Mouse (Mus musculus): ENCODE data around the gene Dpp6.

Dpp6 gene

GRCm38 (mm10) chr5:27075131-27075591 lies 258.2 kb downstream of the Dpp6 start:
- DNase-seq = peak; percentile 71

- peak; percentile 14 for DNase-seq
These were observed 259.0 kb downstream of the Dpp6 start for GRCm38 (mm10) chr5:27076046-27076445.

GRCm38 (mm10) chr5:27077821-27078220 lies 260.8 kb downstream of the Dpp6 start:
- no peak for DNase-seq

GRCm38 (mm10) chr5:27081275-27081674 lies 264.3 kb downstream of the Dpp6 start:
- DNase-seq = no peak

- no peak for DNase-seq
These were observed 266.8 kb downstream of the Dpp6 start for GRCm38 (mm10) chr5:27083762-27084161.

GRCm38 (mm10) chr5:27108221-27108620 lies 291.2 kb downstream of the Dpp6 start:
- no peak for DNase-seq

- DNase-seq = peak; percentile 24
These were observed 305.5 kb downstream of the Dpp6 start for GRCm38 (mm10) chr5:27122479-27122878.

- no peak for DNase-seq
These were observed 305.9 kb downstream of the Dpp6 start for GRCm38 (mm10) chr5:27122944-27123343.

GRCm38 (mm10) chr5:27126034-27126433 lies 309.0 kb downstream of the Dpp6 start:
- no peak for DNase-seq

GRCm38 (mm10) chr5:27133196-27133595 lies 316.2 kb downstream of the Dpp6 start:
- no peak for DNase-seq

GRCm38 (mm10) chr5:27134436-27135005 lies 317.5 kb downstream of the Dpp6 start:
- no peak for DNase-seq

GRCm38 (mm10) chr5:27147397-27147945 lies 330.5 kb downstream of the Dpp6 start:
- DNase-seq = no peak

- DNase-seq = no peak
These were observed 334.0 kb downstream of the Dpp6 start for GRCm38 (mm10) chr5:27151017-27151416.

GRCm38 (mm10) chr5:27155671-27156070 lies 338.7 kb downstream of the Dpp6 start:
- no peak for DNase-seq

- DNase-seq = no peak
These were observed 339.4 kb downstream of the Dpp6 start for GRCm38 (mm10) chr5:27156366-27156765.

- DNase-seq = no peak
These were observed 344.2 kb downstream of the Dpp6 start for GRCm38 (mm10) chr5:27161122-27161645.

GRCm38 (mm10) chr5:27168550-27168949 lies 351.5 kb downstream of the Dpp6 start:
- no peak for DNase-seq

- DNase-seq = no peak
These were observed 368.0 kb downstream of the Dpp6 start for GRCm38 (mm10) chr5:27184963-27185362.

- no peak for DNase-seq
These were observed 374.4 kb downstream of the Dpp6 start for GRCm38 (mm10) chr5:27191242-27191969.

GRCm38 (mm10) chr5:27194157-27194556 lies 377.2 kb downstream of the Dpp6 start:
- no peak for DNase-seq

GRCm38 (mm10) chr5:27194975-27195374 lies 378.0 kb downstream of the Dpp6 start:
- no peak for DNase-seq

- DNase-seq = peak; percentile 2
These were observed 383.8 kb downstream of the Dpp6 start for GRCm38 (mm10) chr5:27200581-27201341.

- DNase-seq = no peak
These were observed 386.1 kb downstream of the Dpp6 start for GRCm38 (mm10) chr5:27203131-27203530.

All from embryo, embryonic 11 days (tissue).